Mouse (Mus musculus) limb, embryonic 14.5 days (tissue): ENCODE measurements around the gene Cdk2ap2. TPM values are rescaled to one million over a fixed set of nuclear protein-coding genes. Genes with fewer than 3 reads are reported as not detected.
"Not testable (repeated sequence)": the region's sequence is repeated elsewhere in the genome, so short reads cannot be mapped to it uniquely, and the experiment has no call there.

ENCODE experiments used
- ATAC-seq: fragments of 200-750 bp; cut with Nextera tagmentation; 2 replicates; pipeline ENCODE4 v1.8.0; 2017; ENCODE audit warnings: low read depth, moderate number of reproducible peaks, moderate TSS enrichment; ENCODE audit not compliant: low FRiP score
- DNase-seq: peaks from one replicate; pipeline ENCODE4 v3.0.0-alpha.2; 2015; ENCODE audit warnings: low spot score
- H3K27ac ChIP-seq: fragments of 300-500 bp; sonication (generic); replicated peaks from 2 replicates; pipeline ENCODE4 v1.5.1; 2014; ENCODE audit warnings: low read depth, mild to moderate bottlenecking, low read length, moderate library complexity, mixed read lengths
- H3K27me3 ChIP-seq: fragments of 300-500 bp; sonication (generic); 2 replicates; pipeline ENCODE4 v1.6.1; 2014; ENCODE audit warnings: low read length, mixed read lengths; ENCODE audit not compliant: control insufficient read depth, insufficient read depth
- H3K36me3 ChIP-seq: fragments of 300-500 bp; sonication (generic); 2 replicates; pipeline ENCODE4 v1.6.1; 2014; ENCODE audit warnings: mild to moderate bottlenecking, low read length, moderate library complexity, mixed read lengths; ENCODE audit not compliant: control insufficient read depth, insufficient read depth
- H3K4me1 ChIP-seq: fragments of 300-500 bp; sonication (generic); 2 replicates; pipeline ENCODE4 v1.6.1; 2014; ENCODE audit warnings: antibody characterized with exemption, low read length, mixed read lengths; ENCODE audit not compliant: control insufficient read depth, insufficient read depth
- H3K4me2 ChIP-seq: fragments of 300-500 bp; sonication (generic); replicated peaks from 2 replicates; pipeline ENCODE4 v1.6.1; 2014; ENCODE audit warnings: low read depth, mild to moderate bottlenecking, low read length, moderate library complexity; ENCODE audit not compliant: severe bottlenecking
- H3K4me3 ChIP-seq: fragments of 300-500 bp; sonication (generic); replicated peaks from 2 replicates; pipeline ENCODE4 v1.5.1; 2014; ENCODE audit warnings: low read length
- H3K9ac ChIP-seq: fragments of 300-500 bp; sonication (generic); 2 replicates; pipeline ENCODE4 v1.6.1; 2014; ENCODE audit warnings: mild to moderate bottlenecking, low read depth, low read length, moderate library complexity; ENCODE audit not compliant: severe bottlenecking
- H3K9me3 ChIP-seq: fragments of 300-500 bp; sonication (generic); 2 replicates; pipeline ENCODE4 v1.6.1; 2016; ENCODE audit warnings: low read length; ENCODE audit not compliant: control insufficient read depth
- POLR2A ChIP-seq: fragments of 200-500 bp; IDR thresholded peaks from 2 replicates; pipeline ENCODE4 v1.8.0; 2012; ENCODE audit warnings: inconsistent platforms, mild to moderate bottlenecking, moderate library complexity, borderline replicate concordance; ENCODE audit not compliant: insufficient read depth, insufficient read length; ENCODE audit errors: extremely low read depth
- WGBS: fragments of 180-500 bp; shearing (Covaris S2); extraction: QIAGEN DNeasy Blood & Tissue Kit; methylation state at CpG from one replicate; pipeline ENCODE4 v1.1.7; 2014; 5-methylcytosine and 5-hydroxymethylcytosine counted together
- polyA plus RNA-seq, 2 experiments: library from polyadenylated mRNA; depleted of rRNA in 1 of 2; stranded (reverse) in 1 of 2; unstranded in 1 of 2; fragments of >200 nt; fragmentation: Nextera tagmentation in 1 of 2; extraction: Ambion mirVana in 1 of 2; gene quantifications; 2 replicates each; pipeline versions ENCODE4 v1.2.1 to v1.2.3; 2012 to 2014

Cdk2ap2 gene
- polyA plus RNA-seq, 2 experiments = 45.2 to 67.6 TPM

- Histone ChIP-seq H3K9me3 (no peaks in the 10 kb centered on the region), H3K36me3 (peaks cover 26% of the 10 kb centered on the region), H3K4me2 (peak overlapping the region; percentile 55), H3K27me3 (no peaks in the 10 kb centered on the region), H3K27ac (peak overlapping the region; percentile 80), H3K9ac (peak overlapping the region; percentile 66), H3K4me1 (peaks cover 9% of the 10 kb centered on the region), H3K4me3 (peak overlapping the region; percentile 46)
- ATAC-seq (peak; percentile 81), DNase-seq (peak; percentile 99)
- 3% methylated on average over 38 of the region's 38 CpGs for WGBS
- TF ChIP-seq POLR2A = 0 out of 2 replicates have a peak, but pooled peaks have one; percentile 38
These were observed 24.3 kb downstream of the Cdk2ap2 start for GRCm38 (mm10) chr19:4121097-4121805.

- Histone ChIP-seq H3K4me1 (peaks cover 14% of the 10 kb centered on the region), H3K36me3 (peaks cover 21% of the 10 kb centered on the region), H3K4me2 (0 out of 2 replicates have a peak overlapping the region, but pooled peaks have one; percentile 6)
- H3K27ac ChIP-seq, H3K27me3 ChIP-seq, H3K9ac ChIP-seq, ATAC-seq, H3K4me3 ChIP-seq, DNase-seq, H3K9me3 ChIP-seq: not testable (repeated sequence)
- 55% methylated on average over 6 of the region's 6 CpGs for WGBS
These were observed 24.9 kb downstream of the Cdk2ap2 start for GRCm38 (mm10) chr19:4121896-4122295.

- no peaks in the 10 kb centered on the region for H3K27me3 ChIP-seq
- no peak for TF ChIP-seq POLR2A
- H3K36me3 ChIP-seq = peaks cover 21% of the 10 kb centered on the region
- H3K4me2 ChIP-seq = no peak overlapping the region
- no peak for DNase-seq
- no peak overlapping the region for H3K4me3 ChIP-seq
- no peak overlapping the region for H3K27ac ChIP-seq
- ATAC-seq = no peak
- H3K4me1 ChIP-seq = peaks cover 17% of the 10 kb centered on the region
- no peak overlapping the region for H3K9ac ChIP-seq
- no peaks in the 10 kb centered on the region for H3K9me3 ChIP-seq
- WGBS = 85% methylated on average over 7 of the region's 7 CpGs
These were observed 25.7 kb downstream of the Cdk2ap2 start for GRCm38 (mm10) chr19:4122411-4123370.

- Histone ChIP-seq H3K36me3 (peaks cover 26% of the 10 kb centered on the region), H3K4me3 (no peak overlapping the region), H3K9me3 (no peaks in the 10 kb centered on the region), H3K4me1 (peaks cover 17% of the 10 kb centered on the region), H3K27me3 (no peaks in the 10 kb centered on the region), H3K4me2 (no peak overlapping the region), H3K9ac (no peak overlapping the region; the same call in 1 of the 2 replicates), H3K27ac (no peak overlapping the region)
- TF ChIP-seq POLR2A = no peak
- DNase-seq = no peak
- 68% methylated on average over 4 of the region's 4 CpGs for WGBS
- ATAC-seq = no peak
These were observed 27.4 kb downstream of the Cdk2ap2 start for GRCm38 (mm10) chr19:4124432-4124831.

GRCm38 (mm10) chr19:4125268-4125667 is 28.3 kb downstream of the Cdk2ap2 start:
- 0 out of 2 replicates have a peak overlapping the region, but pooled peaks have one; percentile 40 for H3K27ac ChIP-seq
- peak; percentile 8 for ATAC-seq
- H3K36me3 ChIP-seq = peaks cover 34% of the 10 kb centered on the region
- peak overlapping the region; percentile 52 for H3K4me2 ChIP-seq
- H3K4me3 ChIP-seq = peak overlapping the region; percentile 86
- H3K9me3 ChIP-seq, H3K27me3 ChIP-seq: not testable (repeated sequence)
- peak; percentile 26 for DNase-seq
- 8% methylated on average over 3 of the region's 4 CpGs for WGBS
- peak overlapping the region; percentile 84 for H3K9ac ChIP-seq
- H3K4me1 ChIP-seq = peaks cover 15% of the 10 kb centered on the region
